Mouse (Mus musculus) MEL (cell line): ENCODE data around the gene Srsf12. TPM values are rescaled to one million over a fixed set of nuclear protein-coding genes. Genes with fewer than 3 reads are reported as not detected.

Source experiments
- DNase-seq: peaks from one replicate; pipeline ENCODE4 v3.0.0; 2011; ENCODE audit warnings: low read depth, low spot score
- H3K27ac ChIP-seq: 2 replicates; pipeline ENCODE4 v1.5.1; 2012; ENCODE audit warnings: low read depth, mild to moderate bottlenecking, control low read depth, low read length, moderate library complexity; ENCODE audit not compliant: control insufficient read depth
- H3K27me3 ChIP-seq, 2 experiments: fragments of 150-350 bp in 1 of 2; sonication (generic) in 1 of 2; 2 replicates each; pipeline ENCODE4 v1.6.1; 2012; ENCODE audit warnings: low read length in 2 of 2, mild to moderate bottlenecking in 2 of 2, improper control_type of control experiment in 1 of 2, moderate library complexity in 1 of 2; ENCODE audit not compliant: insufficient read depth in 2 of 2, control insufficient read depth in 1 of 2
- H3K36me3 ChIP-seq, 2 experiments: 2 replicates each; pipeline ENCODE4 v1.6.1; 2012 to 2014; ENCODE audit warnings: low read length in 2 of 2, improper control_type of control experiment in 1 of 2, inconsistent platforms in 1 of 2, mild to moderate bottlenecking in 1 of 2; ENCODE audit not compliant: insufficient read depth in 2 of 2, control insufficient read depth in 1 of 2
- H3K4me1 ChIP-seq, 2 experiments: fragments of 150-350 bp in 1 of 2; sonication (generic) in 1 of 2; 2 replicates each; pipeline ENCODE4 v1.6.1; 2012; ENCODE audit warnings: low read length in 2 of 2, improper control_type of control experiment in 1 of 2, mild to moderate bottlenecking in 1 of 2; ENCODE audit not compliant: insufficient read depth in 2 of 2, control insufficient read depth in 1 of 2
- H3K4me3 ChIP-seq, 2 experiments: fragments of 150-350 bp in 1 of 2; sonication (generic) in 1 of 2; 2 replicates each; pipeline ENCODE4 v1.5.1; 2012; ENCODE audit warnings: low read depth in 2 of 2, low read length in 2 of 2, mild to moderate bottlenecking in 2 of 2, moderate library complexity in 2 of 2, control low read depth in 1 of 2, improper control_type of control experiment in 1 of 2; ENCODE audit not compliant: control insufficient read depth in 1 of 2, insufficient read depth in 1 of 2
- H3K79me2 ChIP-seq: 2 replicates; pipeline ENCODE4 v1.6.1; 2012; ENCODE audit warnings: mild to moderate bottlenecking, low read length, moderate library complexity; ENCODE audit not compliant: control insufficient read depth, poor library complexity, insufficient read depth
- H3K9ac ChIP-seq: 2 replicates; pipeline ENCODE4 v1.6.1; 2012; ENCODE audit warnings: low read depth, mild to moderate bottlenecking, control low read depth, low read length, moderate library complexity; ENCODE audit not compliant: control insufficient read depth, poor library complexity, severe bottlenecking
- H3K9me3 ChIP-seq: fragments of 150-350 bp; sonication (generic); replicated peaks from 2 replicates; pipeline ENCODE4 v1.6.1; 2012; ENCODE audit warnings: mild to moderate bottlenecking, low read length, improper control_type of control experiment, moderate library complexity; ENCODE audit not compliant: insufficient read depth
- BHLHE40 ChIP-seq: IDR thresholded peaks from 2 replicates; pipeline ENCODE4 v1.6.1; 2012; ENCODE audit warnings: low read depth, mild to moderate bottlenecking, inconsistent platforms, low read length, improper control_type of control experiment, borderline replicate concordance
- CHD2 ChIP-seq: IDR thresholded peaks from 2 replicates; pipeline ENCODE4 v1.6.1; 2011; ENCODE audit warnings: low read length, improper control_type of control experiment
- E2F4 ChIP-seq: IDR thresholded peaks from 2 replicates; pipeline ENCODE4 v1.6.1; 2011; ENCODE audit warnings: low read depth, low read length, improper control_type of control experiment, borderline replicate concordance
- ELF1 ChIP-seq: IDR thresholded peaks from 2 replicates; pipeline ENCODE4 v1.6.1; 2014; ENCODE audit warnings: low read depth, mild to moderate bottlenecking, inconsistent platforms, low read length, improper control_type of control experiment, moderate library complexity
- EP300 ChIP-seq, 2 experiments: IDR thresholded peaks; 2 replicates each; pipeline ENCODE4 v1.6.1; 2011; ENCODE audit warnings: improper control_type of control experiment in 2 of 2, low read length in 2 of 2, low read depth in 1 of 2, mild to moderate bottlenecking in 1 of 2
- ETS1 ChIP-seq: IDR thresholded peaks from 2 replicates; pipeline ENCODE4 v1.6.1; 2012; ENCODE audit warnings: low read depth, mild to moderate bottlenecking, inconsistent platforms, low read length, improper control_type of control experiment, moderate library complexity
- GATA1 ChIP-seq: IDR thresholded peaks from 2 replicates; pipeline ENCODE4 v1.6.1; 2011; ENCODE audit warnings: low read depth, low read length, improper control_type of control experiment
- HCFC1 ChIP-seq: IDR thresholded peaks from 2 replicates; pipeline ENCODE4 v1.6.1; 2012; ENCODE audit warnings: low read depth, mild to moderate bottlenecking, inconsistent platforms, low read length, improper control_type of control experiment, moderate library complexity
- JUND ChIP-seq: IDR thresholded peaks from 2 replicates; pipeline ENCODE4 v1.6.1; 2011; ENCODE audit warnings: low read depth, mild to moderate bottlenecking, improper control_type of control experiment, low read length
- MAZ ChIP-seq: IDR thresholded peaks from 2 replicates; pipeline ENCODE4 v1.6.1; 2012; ENCODE audit warnings: low read depth, mild to moderate bottlenecking, inconsistent platforms, low read length, improper control_type of control experiment
- MXI1 ChIP-seq: IDR thresholded peaks from 2 replicates; pipeline ENCODE4 v1.6.1; 2011; ENCODE audit warnings: mild to moderate bottlenecking, low read depth, low read length, improper control_type of control experiment
- MYC ChIP-seq: IDR thresholded peaks from 2 replicates; pipeline ENCODE4 v1.6.1; 2011; ENCODE audit warnings: low read depth, mild to moderate bottlenecking, low read length, improper control_type of control experiment, moderate library complexity
- NELFE ChIP-seq: IDR thresholded peaks from 2 replicates; pipeline ENCODE4 v1.6.1; 2011; ENCODE audit warnings: low read depth, low read length, improper control_type of control experiment
- NRF1 ChIP-seq: IDR thresholded peaks from 2 replicates; pipeline ENCODE4 v1.6.1; 2014; ENCODE audit warnings: low read depth, mild to moderate bottlenecking, inconsistent platforms, low read length, improper control_type of control experiment, moderate library complexity; ENCODE audit not compliant: poor library complexity, insufficient read depth, severe bottlenecking
- POLR2A ChIP-seq, 2 experiments: IDR thresholded peaks; 2 replicates each; pipeline ENCODE4 v1.6.1; 2011 to 2012; ENCODE audit warnings: low read length in 2 of 2, mild to moderate bottlenecking in 2 of 2, control low read depth in 1 of 2, improper control_type of control experiment in 1 of 2, low read depth in 1 of 2, moderate library complexity in 1 of 2; ENCODE audit not compliant: control insufficient read depth in 1 of 2, insufficient read depth in 1 of 2, poor library complexity in 1 of 2
- RAD21 ChIP-seq: IDR thresholded peaks from 2 replicates; pipeline ENCODE4 v1.6.1; 2011; ENCODE audit warnings: mild to moderate bottlenecking, low read depth, low read length, improper control_type of control experiment
- RCOR1 ChIP-seq: IDR thresholded peaks from 2 replicates; pipeline ENCODE4 v1.6.1; 2012; ENCODE audit warnings: low read depth, mild to moderate bottlenecking, inconsistent platforms, low read length, improper control_type of control experiment
- SIN3A ChIP-seq: IDR thresholded peaks from 2 replicates; pipeline ENCODE4 v1.6.1; 2012; ENCODE audit warnings: low read length, improper control_type of control experiment, inconsistent platforms
- SMC3 ChIP-seq: IDR thresholded peaks from 2 replicates; pipeline ENCODE4 v1.6.1; 2011; ENCODE audit warnings: low read depth, low read length, improper control_type of control experiment
- TAL1 ChIP-seq: IDR thresholded peaks from 2 replicates; pipeline ENCODE4 v1.6.1; 2012; ENCODE audit warnings: mild to moderate bottlenecking, inconsistent platforms, low read length, moderate library complexity, mixed read lengths
- TCF12 ChIP-seq: IDR thresholded peaks from 2 replicates; pipeline ENCODE4 v1.6.1; 2014; ENCODE audit warnings: low read depth, mild to moderate bottlenecking, inconsistent platforms, low read length, improper control_type of control experiment, moderate library complexity
- UBTF ChIP-seq: IDR thresholded peaks from 2 replicates; pipeline ENCODE4 v1.6.1; 2012; ENCODE audit warnings: low read depth, mild to moderate bottlenecking, inconsistent platforms, low read length, improper control_type of control experiment, moderate library complexity, borderline replicate concordance; ENCODE audit not compliant: insufficient read depth
- USF1 ChIP-seq: IDR thresholded peaks from 2 replicates; pipeline ENCODE4 v1.6.1; 2014; ENCODE audit warnings: low read depth, mild to moderate bottlenecking, inconsistent platforms, low read length, improper control_type of control experiment, moderate library complexity
- USF2 ChIP-seq, 2 experiments: IDR thresholded peaks; 2 replicates each; pipeline ENCODE4 v1.6.1; 2011 to 2012; ENCODE audit warnings: improper control_type of control experiment in 2 of 2, low read length in 2 of 2, borderline replicate concordance in 1 of 2, inconsistent platforms in 1 of 2, low read depth in 1 of 2, mild to moderate bottlenecking in 1 of 2; ENCODE audit not compliant: insufficient read depth in 1 of 2
- ZC3H11A ChIP-seq: IDR thresholded peaks from 2 replicates; pipeline ENCODE4 v1.6.1; 2012; ENCODE audit warnings: low read depth, mild to moderate bottlenecking, inconsistent platforms, low read length, improper control_type of control experiment
- ZKSCAN1 ChIP-seq: IDR thresholded peaks from 2 replicates; pipeline ENCODE4 v1.6.1; 2012; ENCODE audit warnings: low read depth, mild to moderate bottlenecking, inconsistent platforms, low read length, improper control_type of control experiment, moderate library complexity
- ZMIZ1 ChIP-seq: IDR thresholded peaks from 2 replicates; pipeline ENCODE4 v1.6.1; 2012; ENCODE audit warnings: low read depth, mild to moderate bottlenecking, inconsistent platforms, low read length, improper control_type of control experiment, moderate library complexity
- polyA plus RNA-seq, 2 experiments: library from polyadenylated mRNA; stranded (reverse) in 1 of 2; unstranded in 1 of 2; fragments of >175 nt in 1 of 2; fragments of >200 nt in 1 of 2; gene quantifications; 2 replicates each; pipeline versions ENCODE4 v1.2.1 to v1.2.4; 2012; ENCODE audit warnings: low replicate concordance in 2 of 2, low read depth in 1 of 2; ENCODE audit not compliant: insufficient read length in 2 of 2, insufficient read depth in 1 of 2, missing spikeins in 1 of 2
- total RNA-seq: library from RNA; depleted of rRNA; stranded (reverse); fragments of 300-350 nt; gene quantifications from 2 replicates; pipeline ENCODE4 v1.2.3, GENCODE M21; 2012

The Srsf12 gene
- total and polyA plus RNA-seq, 3 experiments, result not detected

GRCm38 (mm10) chr4:33273437-33273836 lies 64.6 kb downstream of the Srsf12 start:
- Histone ChIP-seq H3K79me2 (no peaks in the 10 kb centered on the region), H3K27me3 (no peaks in the 10 kb centered on the region), H3K27ac (no peak overlapping the region), H3K4me1 (no peaks in the 10 kb centered on the region), H3K9ac (no peak overlapping the region), H3K36me3 (no peaks in the 10 kb centered on the region), H3K4me3 (no peak overlapping the region), H3K9me3 (no peaks in the 10 kb centered on the region)
- TF ChIP-seq ZKSCAN1 (no peak), BHLHE40 (no peak), RCOR1 (no peak), GATA1 (no peak), MXI1 (no peak), ZC3H11A (no peak), ELF1 (no peak), POLR2A (IDR thresholded peaks at IDR 0.05; ENCODE audit: control insufficient read depth in 1 of 2, insufficient read depth in 1 of 2, low read depth in 1 of 2, low read length in 2 of 2, poor library complexity in 1 of 2) (no peak), EP300 (IDR thresholded peaks at IDR 0.05; ENCODE audit: low read depth in 1 of 2, low read length in 2 of 2) (no peak)
- no peak for DNase-seq

- Histone ChIP-seq H3K36me3 (no peaks in the 10 kb centered on the region), H3K4me3 (no peak overlapping the region)
- no peak for DNase-seq
- TF ChIP-seq CHD2 (no peak), EP300 (IDR thresholded peaks at IDR 0.05; ENCODE audit: low read depth in 1 of 2, low read length in 2 of 2) (no peak), ELF1 (no peak), E2F4 (no peak), TAL1 (no peak), USF2 (IDR thresholded peaks at IDR 0.05; ENCODE audit: borderline replicate concordance in 1 of 2, insufficient read depth in 1 of 2, low read depth in 1 of 2, low read length in 2 of 2) (no peak), NRF1 (no peak), RAD21 (no peak), HCFC1 (no peak), ETS1 (no peak), SIN3A (no peak), MYC (no peak), MAZ (no peak), ZMIZ1 (no peak), TCF12 (no peak), NELFE (no peak), UBTF (no peak), SMC3 (no peak), USF1 (no peak), JUND (no peak)
- TF ChIP-seq, all 39 proteins: peak for 0
- Histone ChIP-seq H3K27ac (no peak overlapping the region), H3K79me2 (no peaks in the 10 kb centered on the region), H3K27me3 (no peaks in the 10 kb centered on the region), H3K4me1 (no peaks in the 10 kb centered on the region), H3K9ac (no peak overlapping the region), H3K9me3 (no peaks in the 10 kb centered on the region)
Observed at GRCm38 (mm10) chr4:33281891-33282685, 73.3 kb downstream of the Srsf12 start.
